24 mouse cellular contexts compared by ENCODE assay signal in the genomic region with DNA sequence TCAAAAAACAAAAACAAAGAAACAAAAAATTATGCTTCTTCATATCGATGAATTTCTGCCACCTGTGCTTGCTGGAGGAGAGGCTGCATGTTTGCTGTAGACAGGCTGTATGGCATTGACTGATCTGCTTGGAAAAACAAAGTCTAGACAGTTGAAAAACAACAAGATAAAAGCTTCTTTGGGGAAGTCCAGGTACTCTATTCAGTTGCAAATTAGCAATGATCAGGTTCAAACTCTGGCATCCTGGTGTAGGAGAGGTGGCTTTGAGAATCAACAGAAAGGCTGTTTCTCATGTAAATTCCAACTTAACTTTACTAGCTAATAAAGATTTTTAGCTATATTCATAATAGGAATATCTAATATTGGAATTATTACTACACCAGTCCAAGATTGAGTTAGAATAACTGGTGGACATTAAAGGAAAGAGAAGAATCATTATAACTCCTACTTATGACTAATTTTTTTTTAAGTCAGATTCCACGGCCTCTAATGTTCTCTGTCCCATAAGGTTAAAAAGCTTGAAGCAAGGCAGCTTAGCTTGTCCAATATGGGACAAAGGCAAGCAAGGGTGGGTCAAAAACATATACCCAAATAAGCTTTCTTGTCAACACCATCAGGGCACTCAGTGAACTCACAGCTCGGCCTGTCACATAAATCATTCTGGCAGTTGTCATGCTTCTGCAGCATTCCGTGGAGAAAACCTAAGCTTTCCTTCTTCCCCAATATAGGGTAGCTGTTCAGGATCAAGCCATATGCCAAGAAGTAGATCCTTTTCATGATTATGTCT.
DNase-seq lines count a peak whose midpoint lies in the region; ATAC-seq lines count a peak whose summit lies in the region.
"Had no signal": no experiment of that assay in that cellular context is flagged by ENCODE, and none has a peak within 500 bp of the region (broad histone marks: within the 10 kb centered on the region; RNA-seq: fewer than 3 reads in every experiment).

No protein-coding gene starts in this region.

- H3K9ac ChIP-seq in neural tube, embryonic 11.5 days (ENCODE audit: low read length) = no peak overlapping the region
- H3K9ac ChIP-seq in neural tube, embryonic 15.5 days (replicated peaks) = no peak overlapping the region
- no peak overlapping the region for H3K9ac ChIP-seq in hindbrain, embryonic 13.5 days
- H3K9ac ChIP-seq: embryonic facial prominence, embryonic 13.5 days; forebrain, embryonic 12.5 days; forebrain, embryonic 15.5 days; heart, embryonic 12.5 days; heart, embryonic 15.5 days; hindbrain, embryonic 15.5 days had no signal

- no peaks in the 10 kb centered on the region for H3K36me3 ChIP-seq in neural tube, embryonic 11.5 days (ENCODE audit: control insufficient read depth, insufficient read depth, low read length)
- H3K36me3 ChIP-seq in neural tube, embryonic 15.5 days = no peaks in the 10 kb centered on the region
- H3K36me3 ChIP-seq in hindbrain, embryonic 13.5 days = no peaks in the 10 kb centered on the region
- H3K36me3 ChIP-seq: embryonic facial prominence, embryonic 10.5 days; embryonic facial prominence, embryonic 13.5 days; forebrain, embryonic 12.5 days; forebrain, embryonic 15.5 days; heart, embryonic 12.5 days; heart, embryonic 15.5 days; hindbrain, embryonic 15.5 days had no signal

- no peak overlapping the region for H3K4me3 ChIP-seq in neural tube, embryonic 11.5 days (ENCODE audit: low read depth, low read length)
- no peak overlapping the region for H3K4me3 ChIP-seq in neural tube, embryonic 15.5 days (replicated peaks)
- H3K4me3 ChIP-seq in hindbrain, embryonic 13.5 days = no peak overlapping the region
- H3K4me3 ChIP-seq: embryonic facial prominence, embryonic 10.5 days; embryonic facial prominence, embryonic 13.5 days; erythroblast, embryonic 14.5 days; forebrain, embryonic 12.5 days; forebrain, embryonic 15.5 days; heart, embryonic 12.5 days; heart, embryonic 15.5 days; hindbrain, embryonic 15.5 days had no signal

- no peak for ATAC-seq in neural tube, embryonic 11.5 days (ENCODE audit: insufficient read depth, low FRiP score, low TSS enrichment)
- no peak for ATAC-seq in neural tube, embryonic 15.5 days (ENCODE audit: low FRiP score)
- no peak for ATAC-seq in hindbrain, embryonic 13.5 days (ENCODE audit: low FRiP score)
- ATAC-seq: CD4-positive, CD25-positive, alpha-beta regulatory T cell, adult 4 months; forebrain, embryonic 15.5 days; intestine, postnatal 0 days had no signal

- no peaks in the 10 kb centered on the region for H3K9me3 ChIP-seq in neural tube, embryonic 11.5 days (ENCODE audit: control insufficient read depth, low read length)
- H3K9me3 ChIP-seq in neural tube, embryonic 15.5 days (replicated peaks) = no peaks in the 10 kb centered on the region
- H3K9me3 ChIP-seq in hindbrain, embryonic 13.5 days = no peaks in the 10 kb centered on the region
- H3K9me3 ChIP-seq: embryonic facial prominence, embryonic 13.5 days; forebrain, embryonic 12.5 days; forebrain, embryonic 15.5 days; heart, embryonic 12.5 days; heart, embryonic 15.5 days; hindbrain, embryonic 15.5 days had no signal

- 69% methylated on average over 4 of the region's 4 CpGs for WGBS in neural tube, embryonic 11.5 days
- WGBS in neural tube, embryonic 15.5 days = 77% methylated on average over 4 of the region's 4 CpGs
- 67% methylated on average over 4 of the region's 4 CpGs for WGBS in hindbrain, embryonic 13.5 days

- H3K4me1 ChIP-seq in neural tube, embryonic 11.5 days (ENCODE audit: control insufficient read depth, insufficient read depth, low read length) = no peaks in the 10 kb centered on the region
- no peaks in the 10 kb centered on the region for H3K4me1 ChIP-seq in neural tube, embryonic 15.5 days
- H3K4me1 ChIP-seq in hindbrain, embryonic 13.5 days (replicated peaks) = no peaks in the 10 kb centered on the region
- H3K4me1 ChIP-seq: embryonic facial prominence, embryonic 10.5 days; embryonic facial prominence, embryonic 13.5 days; forebrain, embryonic 12.5 days; forebrain, embryonic 15.5 days; heart, embryonic 15.5 days; hindbrain, embryonic 15.5 days had no signal

- peak; percentile 11 for DNase-seq in neural tube, embryonic 11.5 days (ENCODE audit: low spot score)
- DNase-seq in ES-CJ7 (ENCODE audit: low read depth, low spot score) = peak; percentile 92
- peak; percentile 91 for DNase-seq in R1 (ENCODE audit: low read depth, low spot score)
- no peak for DNase-seq in urinary bladder, postnatal 25 days (ENCODE audit: low spot score)
- DNase-seq: adrenal gland, postnatal 10 days; adrenal gland, postnatal 36 days; cerebellum, adult 18-20 months; cerebellum, adult 9-10 months; cerebellum, postnatal 25 days; gastrocnemius, postnatal 25 days; heart, postnatal 10 days; heart, postnatal 36 days had no signal

- H3K27ac ChIP-seq in neural tube, embryonic 11.5 days (ENCODE audit: low read depth, low read length) = no peak overlapping the region
- H3K27ac ChIP-seq in neural tube, embryonic 15.5 days (replicated peaks) = no peak overlapping the region
- no peak overlapping the region for H3K27ac ChIP-seq in hindbrain, embryonic 13.5 days
- H3K27ac ChIP-seq: embryonic facial prominence, embryonic 10.5 days; embryonic facial prominence, embryonic 13.5 days; forebrain, embryonic 12.5 days; forebrain, embryonic 15.5 days; heart, embryonic 15.5 days; hindbrain, embryonic 15.5 days had no signal

- H3K4me2 ChIP-seq in neural tube, embryonic 11.5 days (ENCODE audit: low read depth) = no peak overlapping the region
- H3K4me2 ChIP-seq in neural tube, embryonic 15.5 days = no peak overlapping the region
- no peak overlapping the region for H3K4me2 ChIP-seq in hindbrain, embryonic 13.5 days
- H3K4me2 ChIP-seq: embryonic facial prominence, embryonic 13.5 days; forebrain, embryonic 12.5 days; forebrain, embryonic 15.5 days; heart, embryonic 12.5 days; heart, embryonic 15.5 days; hindbrain, embryonic 15.5 days had no signal

- no peaks in the 10 kb centered on the region for H3K27me3 ChIP-seq in neural tube, embryonic 11.5 days (ENCODE audit: control insufficient read depth, insufficient read depth, low read length)
- no peaks in the 10 kb centered on the region for H3K27me3 ChIP-seq in neural tube, embryonic 15.5 days (replicated peaks)
- H3K27me3 ChIP-seq in hindbrain, embryonic 13.5 days = no peaks in the 10 kb centered on the region
- H3K27me3 ChIP-seq: embryonic facial prominence, embryonic 13.5 days; forebrain, embryonic 12.5 days; forebrain, embryonic 15.5 days; heart, embryonic 12.5 days; heart, embryonic 15.5 days; hindbrain, embryonic 15.5 days had no signal
